Mouse (Mus musculus) liver, postnatal 0 days (tissue): ENCODE data around the gene Npr2. TPM values are rescaled to one million over a fixed set of nuclear protein-coding genes. Genes with fewer than 3 reads are reported as not detected.

Experiments
- ATAC-seq: fragments of 200-750 bp; cut with Nextera tagmentation; 2 replicates; pipeline ENCODE4 v1.8.0; 2017; ENCODE audit warnings: mild to moderate bottlenecking, moderate library complexity
- DNase-seq: peaks from one replicate; pipeline ENCODE4 v3.0.0-alpha.2; 2016
- H3K27ac ChIP-seq: fragments of 300-500 bp; sonication (generic); 2 replicates; pipeline ENCODE4 v1.5.1; 2014; ENCODE audit warnings: antibody characterized with exemption, moderate library complexity, mild to moderate bottlenecking, low read depth
- H3K27me3 ChIP-seq: fragments of 300-500 bp; sonication (generic); 2 replicates; pipeline ENCODE4 v1.6.1; 2014; ENCODE audit warnings: low read length, control low read depth, mixed read lengths; ENCODE audit not compliant: insufficient read depth
- H3K36me3 ChIP-seq: fragments of 300-500 bp; sonication (generic); replicated peaks from 2 replicates; pipeline ENCODE4 v1.6.1; 2014; ENCODE audit warnings: mild to moderate bottlenecking, control low read depth, low read length, moderate library complexity, mixed read lengths; ENCODE audit not compliant: insufficient read depth
- H3K4me1 ChIP-seq: fragments of 300-500 bp; sonication (generic); 2 replicates; pipeline ENCODE4 v1.6.1; 2014; ENCODE audit warnings: antibody characterized with exemption, mild to moderate bottlenecking, control low read depth; ENCODE audit not compliant: insufficient read depth
- H3K4me2 ChIP-seq: fragments of 300-500 bp; sonication (generic); 2 replicates; pipeline ENCODE4 v1.6.1; 2014; ENCODE audit warnings: low read depth, mild to moderate bottlenecking, low read length, moderate library complexity, mixed read lengths
- H3K4me3 ChIP-seq: fragments of 300-500 bp; sonication (generic); 2 replicates; pipeline ENCODE4 v1.5.1; 2014; ENCODE audit warnings: low read depth, low read length
- H3K9ac ChIP-seq: fragments of 300-500 bp; sonication (generic); replicated peaks from 2 replicates; pipeline ENCODE4 v1.6.1; 2014; ENCODE audit warnings: mild to moderate bottlenecking, moderate library complexity
- H3K9me3 ChIP-seq: fragments of 300-500 bp; sonication (generic); 2 replicates; pipeline ENCODE4 v1.6.1; 2016; ENCODE audit warnings: mild to moderate bottlenecking, control low read depth, low read length, mixed read lengths
- CTCF ChIP-seq: sonication (generic); IDR thresholded peaks from 2 replicates; pipeline ENCODE4 v1.5.1; 2016; ENCODE audit warnings: antibody characterized with exemption, low read depth
- EP300 ChIP-seq: IDR thresholded peaks from 2 replicates; pipeline ENCODE4 v1.6.1; 2016; ENCODE audit warnings: antibody characterized with exemption, low read depth, mild to moderate bottlenecking
- WGBS: fragments of 180-500 bp; shearing (Covaris S2); extraction: QIAGEN DNeasy Blood & Tissue Kit; methylation state at CpG from one replicate; pipeline ENCODE4 v1.1.7; 2014; ENCODE audit not compliant: insufficient replicate concordance; 5-methylcytosine and 5-hydroxymethylcytosine counted together
- polyA plus RNA-seq: library from polyadenylated mRNA; unstranded; fragments of >200 nt; fragmentation: Nextera tagmentation; extraction: Ambion mirVana; gene quantifications from 2 replicates; pipeline ENCODE4 v1.2.1, GENCODE M21; 2015

Npr2 gene
- polyA plus RNA-seq, 1 experiment from 2014 or later = 0.54 TPM

DNA sequence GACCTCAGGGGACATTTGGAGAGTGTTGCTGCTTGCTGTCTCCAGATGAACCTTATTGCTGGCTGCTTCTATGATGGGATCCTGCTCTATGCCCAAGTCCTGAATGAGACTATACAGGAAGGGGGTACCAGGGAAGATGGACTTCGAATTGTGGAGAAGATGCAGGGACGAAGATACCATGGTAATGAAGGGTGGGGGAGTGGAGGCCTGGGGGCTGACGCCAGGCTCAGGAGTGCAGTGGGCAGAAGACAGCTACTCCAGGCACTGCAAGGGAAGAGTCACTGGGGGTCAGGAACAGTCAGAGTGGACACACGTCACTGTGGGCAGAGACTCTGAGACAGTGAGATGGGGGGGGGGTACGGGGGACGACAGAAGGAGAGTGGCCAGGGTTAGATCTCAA is 8.8 kb downstream of the Npr2 start:
- DNase-seq = peak; percentile 9
- 63% methylated on average over 6 of the region's 6 CpGs for WGBS
- no peak overlapping the region for H3K4me2 ChIP-seq
- no peak for ATAC-seq
- no peaks in the 10 kb centered on the region for H3K36me3 ChIP-seq
- no peak overlapping the region for H3K27ac ChIP-seq
- H3K4me3 ChIP-seq = no peak overlapping the region
- TF ChIP-seq CTCF (no peak), EP300 (no peak)
- no peaks in the 10 kb centered on the region for H3K9me3 ChIP-seq
- H3K9ac ChIP-seq = no peak overlapping the region
- H3K4me1 ChIP-seq = no peaks in the 10 kb centered on the region
- H3K27me3 ChIP-seq = no peaks in the 10 kb centered on the region

DNA sequence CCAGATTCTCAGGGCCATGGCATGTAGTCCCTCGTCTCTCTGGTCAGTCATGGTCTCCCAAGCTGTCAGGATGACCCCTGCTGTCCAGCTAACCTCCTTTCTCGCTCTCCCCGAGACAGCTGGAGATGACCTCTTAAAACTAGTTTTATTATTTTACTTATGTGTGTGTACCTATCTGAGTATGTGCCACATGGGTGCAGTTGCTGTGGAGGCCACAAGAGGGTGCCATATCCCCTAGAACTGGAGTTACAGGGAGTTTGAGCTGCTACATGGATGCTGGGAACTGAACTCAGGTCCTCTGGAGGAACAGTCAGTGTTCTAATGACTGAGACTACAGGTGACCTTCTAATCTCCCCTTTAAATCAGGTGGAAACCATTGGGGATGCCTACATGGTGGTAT is 18.0 kb downstream of the Npr2 start:
- peaks cover 4% of the 10 kb centered on the region; the same call in 1 of the 2 replicates for H3K4me1 ChIP-seq
- no peak overlapping the region for H3K9ac ChIP-seq
- H3K36me3 ChIP-seq = no peaks in the 10 kb centered on the region
- H3K9me3 ChIP-seq = peaks cover 3% of the 10 kb centered on the region; the same call in 1 of the 2 replicates
- ATAC-seq (no peak), DNase-seq (no peak)
- 86% methylated on average over 3 of the region's 3 CpGs for WGBS
- no peak overlapping the region for H3K4me3 ChIP-seq
- H3K27me3 ChIP-seq = no peaks in the 10 kb centered on the region
- no peak for TF ChIP-seq EP300
- peak; percentile 44 for TF ChIP-seq CTCF
- H3K4me2 ChIP-seq = no peak overlapping the region
- H3K27ac ChIP-seq = no peak overlapping the region

DNA sequence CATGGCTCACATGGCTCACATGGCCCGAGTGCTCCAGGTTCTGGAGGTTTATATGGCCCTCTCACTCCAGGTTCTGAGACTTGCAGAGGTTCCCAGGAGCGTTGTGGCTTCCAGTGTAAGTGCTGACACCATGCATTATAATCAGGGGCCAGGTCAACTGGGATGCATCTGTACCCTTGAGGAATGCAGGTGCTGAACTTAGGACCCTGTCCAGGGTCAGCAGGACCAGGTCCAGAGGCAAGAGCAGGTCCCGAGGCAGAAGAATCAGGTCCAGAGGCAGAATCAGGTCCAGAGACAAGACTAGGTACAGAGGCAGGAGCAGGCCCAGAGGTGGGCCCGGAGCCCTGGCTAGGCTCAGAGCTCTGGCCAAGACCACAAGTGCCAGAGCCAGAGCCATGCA is 21.0 kb downstream of the Npr2 start:
- no peaks in the 10 kb centered on the region for H3K27me3 ChIP-seq
- DNase-seq (no peak), ATAC-seq (no peak)
- H3K4me1 ChIP-seq = peaks cover 14% of the 10 kb centered on the region
- peaks cover 3% of the 10 kb centered on the region; the same call in 1 of the 2 replicates for H3K9me3 ChIP-seq
- no peaks in the 10 kb centered on the region for H3K36me3 ChIP-seq
- WGBS = 82% methylated on average over 4 of the region's 4 CpGs
- H3K27ac ChIP-seq = no peak overlapping the region
- TF ChIP-seq CTCF (no peak), EP300 (no peak)
- H3K9ac ChIP-seq = no peak overlapping the region; the same call in 1 of the 2 replicates
- no peak overlapping the region for H3K4me3 ChIP-seq
- no peak overlapping the region for H3K4me2 ChIP-seq

DNA sequence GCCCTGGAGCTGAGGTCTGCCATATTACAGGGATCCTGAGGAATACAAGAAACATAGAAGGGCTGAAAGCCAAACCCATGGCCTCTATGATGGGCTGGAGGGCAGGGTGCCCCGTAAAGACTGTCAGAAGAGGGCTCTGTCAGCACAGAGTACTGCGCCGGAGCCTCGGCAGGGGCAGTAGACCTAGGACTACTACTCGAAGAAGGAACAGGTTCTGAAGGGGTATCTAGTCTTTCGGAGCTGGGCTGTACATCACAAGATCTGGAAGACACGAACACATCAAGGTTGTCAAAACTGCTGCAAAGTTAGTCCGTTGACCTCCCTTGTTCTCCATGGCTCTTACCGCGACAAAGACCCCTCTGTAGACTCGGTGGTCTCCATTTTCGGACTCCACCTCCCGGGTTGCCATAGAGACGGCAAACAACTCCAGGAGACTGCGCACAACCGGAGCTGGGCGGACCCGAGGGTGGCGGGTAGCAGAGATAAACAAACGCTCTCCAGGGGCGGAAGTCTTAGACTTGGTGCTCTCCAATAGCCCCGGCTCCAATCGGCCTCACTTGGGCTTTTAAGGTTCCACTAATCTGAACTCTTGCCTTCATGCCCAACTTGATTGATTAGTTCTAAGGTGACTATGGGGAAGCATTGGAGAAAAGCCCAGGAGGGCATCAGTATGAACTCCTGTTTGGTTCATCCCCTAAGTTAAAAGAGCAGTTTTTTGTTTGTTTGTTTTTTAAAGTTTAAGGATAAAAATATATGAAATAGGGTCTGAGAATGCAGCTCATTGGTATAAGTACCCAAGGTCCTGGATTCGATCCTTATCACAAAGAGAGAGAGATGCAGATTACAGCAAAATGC is 21.7 kb downstream of the Npr2 start, which contains the start of gene Spag8:
Gene Spag8 (minus strand): TSS at position 434 of the 855 bp plus-strand sequence.
- Histone ChIP-seq H3K36me3 (no peaks in the 10 kb centered on the region), H3K27ac (no peak within 1 kb of the TSS), H3K4me3 (0 out of 2 replicates have a peak within 1 kb of the TSS, but pooled peaks have one; percentile 6), H3K9me3 (peaks cover 3% of the 10 kb centered on the region; the same call in 1 of the 2 replicates), H3K9ac (peak within 1 kb of the TSS; percentile 26; the same call in 1 of the 2 replicates), H3K27me3 (no peaks in the 10 kb centered on the region), H3K4me2 (peak within 1 kb of the TSS; percentile 61), H3K4me1 (peaks cover 14% of the 10 kb centered on the region)
- DNase-seq = peak; percentile 53
- 23% methylated on average over 24 of the region's 24 CpGs for WGBS
- no peak for ATAC-seq
- no peak for TF ChIP-seq EP300

DNA sequence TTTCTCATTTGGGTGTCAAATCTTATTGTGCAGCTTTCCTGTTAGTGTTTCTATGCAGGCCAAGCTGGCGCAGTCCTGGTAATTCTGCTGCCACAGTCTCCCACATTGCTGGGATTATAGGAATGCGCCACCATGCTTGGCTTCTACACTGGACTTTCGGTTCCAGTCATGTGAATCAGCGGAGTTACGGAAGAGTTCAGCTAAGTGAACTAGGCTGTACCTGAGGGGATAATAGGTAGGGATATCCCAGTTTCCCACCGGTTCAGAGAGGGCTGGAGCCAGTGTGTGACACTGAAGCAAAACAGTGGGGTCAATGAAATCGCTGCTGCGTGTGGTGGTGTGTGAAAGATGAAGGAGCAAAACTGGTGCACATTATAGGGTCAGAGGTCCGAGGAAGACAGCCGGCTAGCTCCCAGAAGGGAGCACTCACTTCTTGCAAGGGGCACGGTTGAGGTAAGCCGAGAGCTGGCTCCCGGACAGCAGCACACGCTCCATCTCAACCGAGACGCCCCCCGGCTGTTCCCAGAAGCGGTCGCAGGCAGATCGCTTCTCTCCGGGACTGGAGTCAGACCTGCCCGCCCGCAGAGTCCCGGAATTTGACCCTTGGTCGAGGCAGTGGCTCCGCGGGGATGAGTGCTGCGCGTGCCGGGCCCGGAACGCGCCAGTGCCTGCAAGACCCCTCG is 24.1 kb downstream of the Npr2 start:
- H3K4me3 ChIP-seq = peak overlapping the region; percentile 93
- H3K9ac ChIP-seq = peak overlapping the region; percentile 89
- WGBS = 8% methylated on average over 34 of the region's 34 CpGs
- no peak for DNase-seq
- H3K4me1 ChIP-seq = peaks cover 14% of the 10 kb centered on the region
- no peaks in the 10 kb centered on the region for H3K36me3 ChIP-seq
- no peaks in the 10 kb centered on the region for H3K27me3 ChIP-seq
- H3K4me2 ChIP-seq = peak overlapping the region; percentile 96
- ATAC-seq = peak; percentile 40
- H3K27ac ChIP-seq = peak overlapping the region; percentile 97
- H3K9me3 ChIP-seq = no peaks in the 10 kb centered on the region
- TF ChIP-seq CTCF = no peak
- TF ChIP-seq EP300 = no peak
